Mouse (Mus musculus) erythroblast, embryonic 14.5 days (primary cell): Measurements from ENCODE around the gene Crebbp.

Experiments used
- GATA1 ChIP-seq: IDR thresholded peaks from 2 replicates; pipeline ENCODE4 v1.6.1; 2012; ENCODE audit warnings: low read length, inconsistent platforms, mixed read lengths
- TAL1 ChIP-seq: IDR thresholded peaks from 3 replicates; pipeline ENCODE4 v1.6.1; 2012; ENCODE audit warnings: low read length, inconsistent platforms, mixed read lengths

GRCm38 (mm10) chr16:4045524-4045923 is 168.3 kb downstream of the Crebbp start:
- TF ChIP-seq GATA1 = no peak
- no peak for TF ChIP-seq TAL1
